Mouse (Mus musculus) CD4-positive, CD25-positive, alpha-beta regulatory T cell, adult 9 weeks (primary cell): ENCODE data around the gene Etfbkmt. TPM values are rescaled to one million over a fixed set of nuclear protein-coding genes. Genes with fewer than 3 reads are reported as not detected.

Experiments
- polyA plus RNA-seq: library from polyadenylated mRNA; unstranded; fragments of 100-300 nt; shearing (Covaris generic); gene quantifications from one replicate; pipeline ENCODE4 v1.2.1, GENCODE M21; 2017

Etfbkmt gene
- 83.5 TPM for polyA plus RNA-seq

GRCm38 (mm10) chr6:149139471-149139870 is at the start of gene Etfbkmt:
Etfbkmt (plus strand) TSS chr6:149139849.

DNA sequence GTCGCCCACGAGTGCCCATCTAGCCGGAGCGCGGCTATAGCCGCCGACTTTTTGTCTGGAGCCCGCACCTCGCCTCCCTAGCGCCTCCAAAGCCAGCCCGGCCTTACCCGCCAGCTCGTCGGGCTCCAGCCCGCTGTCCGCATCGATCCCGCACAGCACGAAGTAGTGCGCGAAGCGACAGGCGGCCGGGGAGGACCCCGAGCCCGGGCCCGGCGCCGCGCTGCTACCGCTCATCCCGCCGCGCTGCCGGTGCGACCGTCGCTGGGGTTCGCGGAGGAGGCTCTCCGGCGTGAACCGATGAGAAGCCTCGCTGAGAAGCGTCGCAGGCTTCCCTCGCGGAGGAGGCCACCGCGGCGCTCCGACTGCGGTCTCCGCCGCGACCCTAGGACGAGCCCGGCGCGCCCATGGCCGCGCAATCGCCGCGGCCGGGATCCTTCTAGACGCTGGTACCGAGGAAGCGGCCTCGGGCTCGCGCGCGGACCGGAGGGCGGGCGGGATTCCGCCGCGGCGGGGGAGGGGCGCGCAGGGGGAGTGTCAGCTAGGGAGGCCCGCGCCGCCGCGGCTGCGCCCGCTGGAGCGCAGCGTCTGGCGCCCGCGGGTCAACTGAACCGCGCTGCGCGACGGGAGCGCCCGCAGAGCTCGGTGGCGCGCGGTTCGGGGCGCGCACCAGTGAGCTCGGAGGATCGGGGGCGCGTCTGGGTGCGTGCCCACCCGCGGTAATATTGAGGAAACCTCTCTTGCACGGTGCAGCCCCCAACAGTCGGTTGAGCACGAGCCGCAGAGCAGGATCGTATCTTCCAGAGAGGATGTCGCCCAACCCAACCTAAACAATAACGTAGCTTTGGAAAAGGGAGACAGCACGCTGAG is 38.3 kb upstream of the Etfbkmt start, which contains the start of gene Dennd5b:
TSS of gene Dennd5b (minus strand) at position 605 of the 867 bp plus-strand sequence.

DNA sequence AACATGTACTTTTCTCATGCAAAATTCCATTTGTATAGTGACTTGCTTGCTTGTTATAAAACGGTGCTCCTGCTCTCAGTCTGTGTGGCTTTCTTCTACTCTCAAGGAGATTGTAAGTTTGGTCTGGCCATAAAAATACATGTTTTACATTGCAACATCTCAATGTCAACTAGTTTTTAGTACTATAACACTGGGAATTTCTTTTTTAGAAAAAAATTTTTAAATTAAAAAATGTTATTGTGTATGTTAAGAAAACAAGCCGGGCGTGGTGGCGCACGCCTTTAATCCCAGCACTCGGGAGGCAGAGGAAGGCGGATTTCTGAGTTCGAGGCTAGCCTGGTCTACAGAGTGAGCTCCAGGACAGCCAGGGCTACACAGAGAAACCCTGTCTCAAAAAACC is 9.8 kb upstream of the Etfbkmt start, which contains the start of gene Gm10203:
TSS of gene Gm10203 (plus strand) at position 301 of the 400 bp plus-strand sequence.

GRCm38 (mm10) chr6:149188041-149188924 is 48.6 kb downstream of the Etfbkmt start, which contains the start of gene Amn1:
Amn1 (minus strand) TSS chr6:149188712.

Other genes starting within 250 kb of the Etfbkmt start
- gene Caprin2, start 243.6 kb upstream of the Etfbkmt start, polyA plus RNA-seq, result 4.5 TPM
- 51.3 TPM for gene Sinhcaf, start 193.4 kb upstream of the Etfbkmt start, polyA plus RNA-seq
- gene Dennd5b, start 38.2 kb upstream of the Etfbkmt start, polyA plus RNA-seq, result 0.15 TPM
- gene Gm10203, start 9.7 kb upstream of the Etfbkmt start, polyA plus RNA-seq, result not detected
- 30.7 TPM for gene Amn1, start 48.9 kb downstream of the Etfbkmt start, polyA plus RNA-seq
- 247 TPM for gene Resf1, start 169.6 kb downstream of the Etfbkmt start, polyA plus RNA-seq